Mouse (Mus musculus) thymus, postnatal 14 days (tissue): Measurements from ENCODE around the gene Pmch.

Experiments
- DNase-seq: peaks from one replicate; pipeline ENCODE4 v3.0.0; 2021

Pmch gene

GRCm38 (mm10) chr10:88090772-88091171 is at the start of gene Pmch:
Pmch (plus strand) TSS chr10:88091072.
- DNase-seq = no peak

- no peak for DNase-seq
These were observed 46.6 kb upstream of the Pmch start for GRCm38 (mm10) chr10:88044297-88044696.

- no peak for DNase-seq
These were observed 44.6 kb upstream of the Pmch start for GRCm38 (mm10) chr10:88046098-88046771.

GRCm38 (mm10) chr10:88054233-88054985 is 36.5 kb upstream of the Pmch start:
- DNase-seq = no peak

GRCm38 (mm10) chr10:88056950-88057649 is 33.8 kb upstream of the Pmch start:
- no peak for DNase-seq

- no peak for DNase-seq
These were observed 27.4 kb upstream of the Pmch start for GRCm38 (mm10) chr10:88063436-88063835.

GRCm38 (mm10) chr10:88064872-88065271 is 26.0 kb upstream of the Pmch start:
- no peak for DNase-seq

GRCm38 (mm10) chr10:88067377-88067776 is 23.5 kb upstream of the Pmch start:
- DNase-seq = no peak

- DNase-seq = no peak
These were observed 15.3 kb downstream of the Pmch start for GRCm38 (mm10) chr10:88106169-88106568.

GRCm38 (mm10) chr10:88113290-88113689 is 22.4 kb downstream of the Pmch start:
- no peak for DNase-seq

- no peak for DNase-seq
These were observed 28.8 kb downstream of the Pmch start for GRCm38 (mm10) chr10:88119721-88120120.

- no peak for DNase-seq
These were observed 44.8 kb downstream of the Pmch start for GRCm38 (mm10) chr10:88135630-88136029.
